Mouse (Mus musculus) C2C12 (cell line): ENCODE data around the gene Erbb4.

Source experiments
- CEBPB ChIP-seq: IDR thresholded peaks from one replicate; pipeline ENCODE4 v1.6.1; 2011; ENCODE audit warnings: low read depth, mild to moderate bottlenecking, control low read depth, moderate library complexity
- CTCF ChIP-seq: IDR thresholded peaks from one replicate; pipeline ENCODE4 v1.5.1; 2011; ENCODE audit not compliant: control insufficient read depth, insufficient read depth, insufficient read length
- FOSL1 ChIP-seq: IDR thresholded peaks from one replicate; pipeline ENCODE4 v1.8.0; 2011; ENCODE audit warnings: mild to moderate bottlenecking, low read length; ENCODE audit not compliant: poor library complexity, insufficient read depth, severe bottlenecking
- MAX ChIP-seq: IDR thresholded peaks from one replicate; pipeline ENCODE4 v1.6.1; 2011; ENCODE audit warnings: mild to moderate bottlenecking, control low read depth
- MYOD1 ChIP-seq: IDR thresholded peaks from one replicate; pipeline ENCODE4 v1.6.1; 2011; ENCODE audit warnings: low read depth; ENCODE audit not compliant: control insufficient read depth, insufficient read length
- MYOG ChIP-seq: IDR thresholded peaks from one replicate; pipeline ENCODE4 v1.6.1; 2011; ENCODE audit not compliant: control insufficient read depth, insufficient read length; ENCODE audit errors: extremely low read depth
- USF1 ChIP-seq: IDR thresholded peaks from one replicate; pipeline ENCODE4 v1.6.1; 2011; ENCODE audit warnings: low read depth, mild to moderate bottlenecking, control low read depth, moderate library complexity

DNA sequence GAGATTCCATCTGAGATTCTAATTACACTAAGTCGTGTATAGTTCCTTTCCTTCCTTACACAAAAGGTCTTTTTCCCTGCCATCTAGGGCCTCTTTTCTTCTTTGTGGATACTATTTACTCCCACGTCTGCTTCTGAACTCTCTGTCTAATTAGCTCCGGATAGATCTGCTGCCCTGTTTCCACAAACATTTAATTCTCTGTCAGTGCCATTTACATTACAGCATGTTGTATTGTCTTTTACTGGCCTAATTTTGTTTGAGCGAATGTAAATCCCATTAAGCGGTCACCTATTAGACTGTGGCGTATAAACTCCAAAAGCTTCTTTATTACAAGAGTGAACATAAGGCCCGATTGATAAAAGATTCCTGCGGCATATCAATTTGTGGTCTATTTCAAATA is 232.9 kb downstream of the Erbb4 start:
- TF ChIP-seq USF1 (no peak), CTCF (no peak), MAX (no peak), CEBPB (no peak), MYOG (no peak), FOSL1 (no peak), MYOD1 (no peak)
